Mouse (Mus musculus) T-helper 17 cell (primary cell): Measurements from ENCODE around the gene Prr12.

Experiments used
- in situ Hi-C, 2 experiments: fragments of 300-600 bp; cut with MboI, MseI; formaldehyde crosslinking; loops; 1 replicate in 1 of 2; 2 replicates in 1 of 2; pipeline ENCODE4 v1.15.1; 2025; ENCODE audit warnings: high pct_unique_total_duplicates in 2 of 2

The Prr12 gene

DNA sequence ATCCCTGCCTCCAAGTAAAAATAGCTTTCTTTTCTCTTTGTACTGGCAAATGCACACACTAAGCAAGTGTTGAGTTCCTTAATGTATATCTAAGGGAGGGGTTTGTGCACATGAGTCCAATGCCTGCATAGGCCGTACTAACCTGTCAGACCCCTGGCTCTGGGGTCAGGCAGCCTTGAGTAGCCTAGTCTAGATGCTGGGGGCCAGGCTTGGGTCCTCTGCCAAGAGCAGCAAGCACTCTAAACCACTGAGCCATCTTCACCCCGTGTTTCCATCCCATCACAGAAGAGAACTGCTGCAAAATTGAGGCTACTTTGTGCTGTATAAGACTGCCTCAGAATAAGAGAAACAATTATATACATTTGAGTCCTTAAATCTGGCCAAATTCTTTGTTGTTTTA, 25.1 kb upstream of the Prr12 start:
- in situ Hi-C loops, result no loop called here

DNA sequence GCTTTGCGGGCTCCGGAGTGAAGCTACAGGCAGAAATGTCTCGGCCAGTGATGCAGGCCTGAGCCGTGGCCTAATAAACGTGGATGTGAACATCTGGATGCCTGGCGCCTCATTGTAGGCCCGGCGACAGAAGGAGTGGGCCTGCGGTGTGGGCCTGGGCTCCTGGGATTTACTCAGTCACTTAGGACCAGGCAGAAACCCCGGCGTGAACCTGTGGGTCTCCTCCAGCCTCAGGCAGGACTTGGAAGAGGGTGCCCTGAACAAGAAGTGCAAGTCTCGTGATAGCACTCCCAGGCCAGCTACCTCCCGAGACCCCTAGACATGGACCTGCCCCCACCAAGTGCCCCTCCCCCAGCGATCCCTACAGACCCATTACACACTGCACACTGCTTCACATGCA, 24.6 kb upstream of the Prr12 start:
- in situ Hi-C loops, result no loop called here

DNA sequence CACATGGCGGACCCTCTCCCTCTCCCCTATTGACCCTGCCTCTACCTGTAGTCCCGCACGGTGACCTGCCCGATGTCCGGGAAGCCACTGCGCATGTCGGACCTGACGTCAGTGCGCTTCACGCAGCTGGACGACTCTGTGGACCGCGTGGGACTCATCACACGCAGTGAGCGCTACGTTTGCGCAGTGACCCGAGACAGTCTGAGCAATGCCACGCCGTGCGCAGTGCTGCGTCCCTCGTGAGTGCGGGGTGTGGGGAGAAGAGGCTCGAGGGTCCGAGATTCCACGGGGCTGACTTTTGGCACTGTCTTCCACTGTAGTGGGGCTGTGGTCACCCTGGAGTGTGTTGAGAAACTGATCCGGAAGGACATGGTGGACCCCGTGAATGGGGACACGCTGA, 23.8 kb upstream of the Prr12 start:
- in situ Hi-C loops, result no loop called here

DNA sequence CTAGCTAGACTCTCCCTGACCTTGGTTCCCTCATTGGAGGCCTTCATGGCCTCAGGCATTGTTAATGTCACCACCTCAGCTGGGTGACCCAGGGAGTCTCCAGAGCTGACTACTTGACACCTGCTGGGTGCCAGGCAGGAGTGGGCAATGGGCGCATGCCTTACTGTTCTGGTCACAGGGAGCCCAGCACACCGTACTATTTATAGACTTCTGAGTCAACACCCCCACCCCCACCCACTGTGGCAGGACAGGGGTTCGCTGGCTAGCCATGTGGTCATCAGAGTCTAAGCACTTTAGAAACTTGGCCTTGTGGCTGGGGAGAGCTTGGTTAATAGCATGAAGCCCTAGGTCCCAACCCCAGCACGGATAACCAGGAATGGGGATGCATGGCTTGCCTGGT, 22.7 kb upstream of the Prr12 start:
- in situ Hi-C loops, result no loop called here

DNA sequence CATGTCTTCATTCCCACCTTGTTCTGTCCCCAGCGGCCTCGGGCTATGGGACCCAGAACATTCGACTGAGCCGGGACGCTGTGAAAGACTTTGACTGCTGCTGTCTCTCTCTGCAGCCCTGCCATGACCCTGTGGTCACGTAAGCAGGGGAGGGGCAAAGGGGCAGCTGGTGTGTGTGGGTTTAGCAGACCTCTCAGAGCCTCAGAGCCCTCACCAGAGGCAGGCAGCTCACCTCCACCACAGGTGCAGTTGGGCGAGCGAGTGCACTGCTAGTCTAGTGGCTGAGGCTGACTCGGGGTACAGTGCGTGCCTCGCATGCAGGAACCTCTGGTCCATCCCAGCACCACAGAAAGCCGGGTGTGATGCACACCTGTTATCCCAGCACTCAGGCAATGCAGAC, 21.3 kb upstream of the Prr12 start:
- in situ Hi-C loops, result no loop called here

DNA sequence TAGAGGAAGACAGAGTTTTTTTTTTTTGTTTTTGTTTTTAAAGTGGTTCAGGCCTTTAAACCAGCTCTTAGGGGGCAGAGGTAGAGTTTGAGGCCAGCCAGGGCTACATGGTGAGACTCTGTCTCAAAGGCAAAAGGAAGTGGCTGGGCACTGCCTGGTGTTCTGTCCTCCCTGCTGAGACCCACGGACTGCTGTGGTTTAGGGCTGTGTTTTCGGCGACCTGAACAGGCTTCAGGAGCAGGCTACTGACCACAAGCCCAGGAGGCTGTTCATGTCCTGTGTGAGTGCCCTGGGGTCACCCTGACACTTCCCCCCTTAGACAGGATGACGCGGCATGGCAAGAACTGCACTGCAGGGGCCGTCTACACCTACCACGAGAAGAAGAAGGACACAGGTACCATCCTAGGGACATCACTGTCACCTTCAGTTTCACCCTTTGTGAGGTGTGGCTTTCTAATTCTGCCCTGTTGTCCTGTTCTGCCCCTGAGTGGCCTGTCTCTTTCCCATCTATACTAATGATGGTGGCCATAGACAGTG, 20.6 kb upstream of the Prr12 start:
- in situ Hi-C loops, result no loop called here

DNA sequence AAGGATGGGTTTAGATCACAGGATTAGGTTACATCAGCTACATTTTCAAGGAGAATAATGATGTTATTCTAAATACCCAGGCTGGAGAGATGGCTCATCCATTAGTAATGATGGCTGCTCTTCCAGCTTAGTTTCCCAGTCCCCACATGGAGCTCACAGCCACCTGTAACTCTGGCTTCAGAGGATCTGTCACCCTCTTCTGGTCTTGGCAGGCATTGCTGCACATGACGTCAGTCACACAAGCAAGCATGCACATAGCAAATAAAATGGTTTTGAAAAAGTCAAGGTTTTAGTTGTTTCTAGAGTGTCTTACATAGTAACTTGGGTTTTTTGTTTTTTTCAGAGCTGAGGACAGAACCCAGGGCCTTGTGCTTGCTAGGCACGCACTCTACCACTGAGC, 19.5 kb upstream of the Prr12 start:
- in situ Hi-C loops, result no loop called here

DNA sequence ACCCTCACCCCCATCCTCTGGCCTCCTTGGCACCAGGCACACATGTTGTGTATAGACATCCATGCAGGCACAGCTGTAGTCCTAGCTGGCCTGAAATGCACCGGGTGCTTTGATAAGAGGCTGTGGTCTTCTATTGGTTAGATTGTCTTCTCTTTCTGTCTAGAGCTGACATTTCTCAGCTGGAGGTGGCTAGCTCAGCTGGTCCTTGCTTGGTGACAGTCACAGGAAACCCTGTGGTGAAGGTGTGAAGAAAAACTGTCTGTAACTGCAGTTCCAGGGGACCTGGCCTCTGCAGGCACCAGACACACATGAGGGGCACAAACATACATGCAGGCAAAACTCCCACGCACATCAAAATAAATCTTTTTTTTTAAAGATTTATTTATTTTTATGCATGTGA, 17.0 kb upstream of the Prr12 start:
- in situ Hi-C loops, result loop anchor here in 1 of 2 experiments (5.0 kb wide), 1 partner anchor 47 kb away; no protein-coding TSS in a partner anchor

DNA sequence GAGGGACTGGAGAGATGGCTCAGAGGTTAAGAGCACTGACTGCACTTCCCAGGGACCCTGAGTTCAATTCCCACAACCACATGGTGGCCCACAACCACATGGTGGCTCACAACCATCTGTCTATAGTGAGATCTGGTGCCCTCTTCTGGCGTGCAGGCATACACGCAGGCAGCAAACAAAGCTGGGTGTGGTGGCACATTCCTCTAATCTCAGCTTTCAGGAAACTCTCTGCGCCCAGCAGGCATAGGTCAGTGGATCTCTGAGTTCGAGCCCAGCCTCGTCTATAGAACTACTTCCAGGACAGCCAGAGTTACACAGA, 15.3 kb upstream of the Prr12 start:
- in situ Hi-C loops, result loop anchor here in 1 of 2 experiments (5.0 kb wide), 1 partner anchor 46 kb away; no protein-coding TSS in a partner anchor

DNA sequence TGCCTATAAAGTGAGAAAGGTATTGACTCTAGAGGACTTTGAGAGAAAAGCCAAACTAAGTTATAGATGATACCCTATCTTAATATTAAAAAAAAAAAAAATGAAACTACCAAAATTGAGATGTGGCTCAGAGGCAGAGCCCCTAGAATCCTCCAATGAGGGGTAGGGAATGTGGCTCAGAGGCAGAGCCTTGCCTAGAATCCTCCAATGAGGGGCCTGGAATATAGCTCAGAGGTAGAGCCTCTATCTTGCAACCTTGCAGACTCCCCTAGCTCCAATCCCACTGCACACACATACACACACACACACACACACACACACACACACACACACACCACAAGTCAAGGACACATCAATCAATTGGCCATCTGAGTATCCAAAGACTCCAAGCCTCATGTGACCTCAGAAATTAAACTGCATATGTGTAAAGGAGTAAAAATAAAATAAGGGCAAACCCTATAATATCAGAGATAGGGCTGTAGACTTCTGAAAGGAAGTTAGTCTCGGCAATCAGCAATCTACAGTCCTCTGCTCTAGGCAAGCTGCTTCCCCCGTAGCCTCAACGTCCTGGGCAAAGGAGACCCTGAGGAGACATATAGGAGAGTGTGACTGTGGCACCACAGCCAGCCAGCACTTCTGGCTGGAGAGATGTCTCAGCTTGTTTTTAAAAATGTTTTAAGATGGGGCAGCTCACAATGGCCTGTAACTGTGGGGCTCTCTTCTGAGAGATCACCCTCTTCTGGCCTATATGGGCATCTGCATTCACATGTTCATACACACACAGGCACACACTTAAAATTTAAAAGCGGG, 14.7 kb upstream of the Prr12 start:
- in situ Hi-C loops, result loop anchor here in 1 of 2 experiments (5.0 kb wide), 1 partner anchor 45 kb away; no protein-coding TSS in a partner anchor

DNA sequence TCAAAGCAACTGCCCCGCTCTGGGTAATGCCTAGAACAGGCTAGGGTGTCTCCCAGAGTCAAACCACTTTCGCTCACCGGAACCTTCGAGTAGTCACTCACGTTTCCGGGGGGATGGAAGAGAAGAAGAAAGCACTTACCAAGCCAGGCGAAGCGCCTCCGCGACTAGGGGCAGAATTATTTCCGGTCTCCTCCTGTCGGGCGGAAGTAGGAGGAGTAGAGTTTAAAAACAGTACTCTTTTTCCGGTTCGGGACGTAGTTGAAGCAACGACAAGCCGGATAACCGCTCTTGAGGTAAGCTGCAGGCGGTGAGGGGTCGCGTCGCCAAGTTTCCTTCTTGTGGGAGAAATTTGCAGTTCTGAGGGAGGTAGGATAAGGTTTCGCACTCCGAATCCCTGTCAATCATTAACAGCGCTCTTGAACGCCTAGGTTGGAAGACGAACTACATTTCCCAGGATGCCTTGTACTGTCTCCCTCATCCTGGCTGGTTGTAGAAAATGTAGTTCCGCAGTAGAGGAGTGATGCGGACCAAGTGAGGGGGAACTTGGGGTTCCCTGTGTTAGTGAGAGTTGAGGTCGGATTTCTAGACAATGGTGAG, 9.7 kb upstream of the Prr12 start, which contains the start of the genes Nosip and Prrg2:
TSS of gene Nosip (plus strand) at position 191 of the 597 bp plus-strand sequence.
TSS of gene Prrg2 (minus strand) at position 439 of the 597 bp plus-strand sequence.
- in situ Hi-C loops, result loop anchor here in 1 of 2 experiments (5.0 kb wide), 1 partner anchor 35 kb away; no protein-coding TSS in a partner anchor

DNA sequence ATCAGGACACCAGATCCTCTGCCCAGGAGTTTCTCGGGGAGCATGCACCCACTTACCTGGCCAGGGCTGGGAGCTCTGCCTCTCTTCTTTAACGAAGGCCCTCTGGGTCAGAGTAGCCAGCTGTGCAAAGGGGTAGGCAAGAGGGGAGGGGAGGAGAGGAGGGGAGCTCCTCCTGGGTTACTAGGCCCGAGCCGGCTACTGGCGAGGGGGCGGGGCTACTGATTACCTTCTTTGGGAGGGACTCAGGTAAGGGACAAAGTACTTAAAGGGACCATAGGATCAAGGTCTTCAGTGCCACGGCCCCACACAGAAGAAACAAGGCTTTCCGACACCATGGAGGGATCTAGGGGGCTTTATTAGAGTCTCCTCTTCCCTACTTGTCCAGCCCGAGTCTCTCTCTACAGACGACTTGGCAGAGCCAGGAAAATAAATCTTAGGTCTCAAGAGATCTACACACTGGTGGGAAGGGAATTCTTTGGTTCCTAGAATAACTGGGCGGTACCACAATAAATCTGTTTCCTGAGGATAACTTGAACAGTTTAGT, 8.9 kb upstream of the Prr12 start:
- in situ Hi-C loops, result loop anchor here in 1 of 2 experiments (5.0 kb wide), 1 partner anchor 34 kb away; no protein-coding TSS in a partner anchor

DNA sequence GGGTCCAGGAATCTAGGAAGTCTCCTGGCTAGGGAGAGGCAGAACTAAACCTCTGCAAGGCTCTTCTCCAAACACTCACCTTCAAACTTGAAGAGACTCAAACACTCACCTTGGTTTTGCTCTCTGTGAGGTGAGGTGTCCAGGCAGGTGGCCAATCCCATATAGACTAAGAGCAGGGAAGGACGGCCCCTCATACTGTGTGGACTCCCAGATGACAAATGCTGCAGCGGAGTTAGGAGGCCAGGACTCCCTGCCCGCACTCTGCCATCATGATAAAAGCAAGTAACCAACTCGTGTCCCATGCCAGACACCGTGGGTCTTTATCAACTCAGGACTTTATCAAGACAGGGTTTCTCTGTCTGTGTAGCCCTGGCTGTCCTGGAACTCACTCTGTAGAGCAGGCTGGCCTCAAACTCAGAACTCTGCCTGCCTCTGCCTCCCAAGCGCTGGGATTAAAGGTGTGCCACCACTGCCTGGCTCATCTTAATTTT, 8.0 kb upstream of the Prr12 start:
- in situ Hi-C loops, result loop anchor here in 1 of 2 experiments (5.0 kb wide), 1 partner anchor 33 kb away; no protein-coding TSS in a partner anchor

DNA sequence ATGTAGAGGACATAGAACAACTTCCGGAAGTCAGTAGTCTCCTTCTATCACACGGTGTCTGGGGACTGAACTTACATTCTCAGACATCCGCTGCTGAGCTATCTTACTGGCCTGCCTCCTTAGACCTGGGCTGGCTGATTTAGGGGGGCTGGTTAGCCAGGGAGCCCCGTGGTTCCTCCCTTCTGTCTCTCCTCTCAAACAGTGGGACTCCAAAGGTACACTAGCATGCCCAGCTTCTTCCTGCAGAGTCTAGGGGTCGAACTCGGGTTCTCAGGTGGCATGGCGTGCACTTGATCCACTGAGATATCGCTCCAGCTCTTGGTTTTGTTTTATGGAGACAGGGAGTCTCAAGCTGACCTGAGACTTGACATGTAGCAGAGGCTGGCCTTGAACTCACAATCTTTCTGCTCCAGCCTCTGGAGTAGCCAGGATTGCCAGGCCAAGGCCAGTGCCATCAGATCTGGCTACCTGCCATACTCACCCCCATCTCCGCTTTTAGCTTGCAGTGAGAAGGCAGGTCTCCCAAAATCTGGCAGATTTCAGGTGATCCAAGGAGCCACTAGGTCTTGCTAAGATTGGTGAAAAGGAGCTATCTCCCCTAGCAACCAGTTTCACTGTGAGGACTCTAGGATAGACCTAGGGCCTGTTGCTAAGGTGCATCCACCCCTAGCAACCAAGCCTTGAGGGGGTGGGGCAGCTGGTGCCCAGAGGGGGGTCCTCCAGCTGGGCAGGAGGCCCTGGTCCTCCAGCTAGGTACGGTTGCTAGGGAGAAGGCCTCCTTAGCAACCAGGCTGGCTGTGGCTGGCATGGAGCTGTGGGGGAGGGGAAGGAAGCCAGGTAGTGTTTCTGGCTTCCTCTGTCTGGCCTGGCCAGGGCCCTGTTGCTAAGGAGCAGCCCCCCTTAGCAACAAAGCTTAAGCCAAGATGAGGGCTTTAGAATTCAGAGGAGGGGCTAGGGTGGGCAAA, 6.2 kb upstream of the Prr12 start:
- in situ Hi-C loops, result no loop called here

DNA sequence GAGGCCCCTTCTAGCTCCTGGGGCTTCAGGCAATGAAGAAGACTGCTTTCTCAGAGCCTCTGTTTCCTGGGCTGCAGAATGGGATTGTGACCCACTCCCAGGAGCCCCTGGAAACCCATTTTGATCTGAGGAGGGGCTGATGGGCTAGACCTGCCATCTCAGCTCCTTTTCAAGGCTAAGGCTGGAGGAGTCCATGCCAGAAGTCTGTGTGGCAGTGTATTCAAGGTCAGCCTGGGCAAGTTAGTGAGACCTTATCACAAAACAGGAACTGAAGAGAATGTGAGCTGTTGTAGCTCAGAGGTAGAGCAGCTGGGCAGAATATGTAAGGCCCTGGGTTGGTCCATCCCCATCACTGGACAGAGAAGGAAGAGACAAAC, 4.3 kb upstream of the Prr12 start:
- in situ Hi-C loops, result no loop called here

DNA sequence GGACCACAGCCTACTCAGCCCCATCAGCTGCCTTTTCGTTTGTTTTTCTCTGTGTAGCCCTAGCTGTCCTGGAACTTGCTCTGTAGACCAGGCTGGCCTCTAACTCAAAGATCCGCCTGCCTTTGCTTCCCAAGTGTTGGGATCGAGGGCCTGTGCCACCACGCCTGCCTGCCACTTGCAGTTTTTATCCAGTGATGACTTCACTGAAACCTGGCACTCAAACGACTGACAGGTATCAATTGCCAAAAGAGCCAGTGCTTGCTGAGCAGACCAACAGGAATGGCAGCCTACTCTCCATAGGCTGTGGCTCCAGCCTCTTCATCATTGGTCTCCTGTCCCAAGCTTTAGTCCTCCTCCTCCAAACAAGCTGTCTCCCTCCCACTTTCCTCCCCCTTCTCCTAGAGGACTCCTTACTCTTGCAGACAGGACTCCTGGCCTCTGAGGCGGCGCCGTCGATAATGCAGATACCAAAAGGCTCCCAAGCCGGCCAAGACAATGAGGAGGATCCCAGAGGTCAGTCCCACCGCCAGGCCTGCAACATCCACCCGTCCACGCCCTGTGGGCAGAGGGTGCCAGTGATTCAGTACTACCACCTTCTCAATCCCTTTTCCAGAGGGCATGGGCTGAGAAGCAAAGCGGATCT, 3.8 kb upstream of the Prr12 start:
- in situ Hi-C loops, result no loop called here

DNA sequence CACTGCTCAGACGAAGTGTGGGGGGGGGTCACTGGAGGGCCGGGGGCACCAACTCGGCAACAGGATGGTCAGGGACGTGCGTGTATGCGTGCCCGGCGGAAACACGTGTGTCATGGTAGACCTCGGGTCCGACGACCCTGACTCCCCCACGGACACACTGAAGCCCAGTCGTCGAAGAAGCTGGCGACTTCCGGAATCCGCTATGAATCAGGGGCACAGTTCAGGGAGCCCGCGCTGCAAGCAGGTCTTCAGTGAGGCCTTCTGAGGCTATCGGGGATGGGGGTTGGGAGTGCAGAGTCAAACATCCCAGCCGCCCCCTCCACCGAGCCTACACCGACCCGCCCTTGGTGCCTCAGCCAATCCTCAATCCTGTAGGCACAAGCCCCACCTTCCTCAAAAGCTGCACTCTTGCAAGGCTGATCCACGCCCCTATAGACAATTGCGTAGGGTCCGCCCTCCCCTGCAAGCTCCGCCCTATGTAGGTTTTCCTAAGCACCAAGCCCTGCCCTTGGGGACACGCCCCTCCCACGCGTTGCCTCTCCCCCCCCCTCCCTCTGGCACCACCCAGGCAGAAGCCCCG, 1.3 kb upstream of the Prr12 start:
- in situ Hi-C loops, result no loop called here

DNA sequence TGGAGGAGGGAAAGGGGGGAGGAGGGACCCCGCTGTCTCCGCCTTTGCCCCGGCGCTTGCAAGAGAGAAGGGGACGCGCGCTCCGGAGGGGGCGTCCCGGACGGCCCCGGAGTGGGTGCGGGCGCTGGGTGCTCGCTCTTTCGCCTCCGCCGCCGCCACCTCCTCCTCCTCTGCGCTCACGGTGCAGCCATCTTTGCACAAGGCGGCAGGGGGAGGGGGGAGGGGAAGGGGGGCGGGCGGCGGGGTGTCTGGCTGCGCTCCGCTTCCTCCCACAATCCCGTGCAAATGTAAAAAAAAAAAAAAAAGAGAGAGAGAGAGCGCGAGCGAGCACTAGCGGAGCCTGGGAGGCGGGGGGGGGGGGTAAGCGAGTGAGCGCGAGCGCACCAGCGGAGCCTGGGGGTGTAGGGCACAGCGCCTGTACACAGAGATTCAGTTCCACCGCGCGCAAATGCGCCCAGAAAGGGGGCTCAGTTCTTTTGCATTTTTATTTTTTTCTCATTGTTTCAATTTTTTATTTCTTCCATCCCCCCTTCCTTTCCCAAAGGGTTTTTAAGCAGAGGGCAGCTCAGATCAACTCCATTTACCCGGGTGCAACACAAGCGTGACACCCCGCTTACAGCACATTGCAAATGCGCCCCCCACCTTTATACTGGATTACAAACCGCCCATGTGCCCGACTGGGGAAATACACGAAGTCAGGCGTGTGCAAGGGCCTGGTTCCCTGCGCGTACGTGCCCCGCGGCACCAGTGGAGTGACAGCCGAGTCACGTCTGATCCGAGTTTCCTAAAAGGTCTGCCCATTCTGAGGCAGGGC, 643 bp upstream of the Prr12 start:
- in situ Hi-C loops, result no loop called here

DNA sequence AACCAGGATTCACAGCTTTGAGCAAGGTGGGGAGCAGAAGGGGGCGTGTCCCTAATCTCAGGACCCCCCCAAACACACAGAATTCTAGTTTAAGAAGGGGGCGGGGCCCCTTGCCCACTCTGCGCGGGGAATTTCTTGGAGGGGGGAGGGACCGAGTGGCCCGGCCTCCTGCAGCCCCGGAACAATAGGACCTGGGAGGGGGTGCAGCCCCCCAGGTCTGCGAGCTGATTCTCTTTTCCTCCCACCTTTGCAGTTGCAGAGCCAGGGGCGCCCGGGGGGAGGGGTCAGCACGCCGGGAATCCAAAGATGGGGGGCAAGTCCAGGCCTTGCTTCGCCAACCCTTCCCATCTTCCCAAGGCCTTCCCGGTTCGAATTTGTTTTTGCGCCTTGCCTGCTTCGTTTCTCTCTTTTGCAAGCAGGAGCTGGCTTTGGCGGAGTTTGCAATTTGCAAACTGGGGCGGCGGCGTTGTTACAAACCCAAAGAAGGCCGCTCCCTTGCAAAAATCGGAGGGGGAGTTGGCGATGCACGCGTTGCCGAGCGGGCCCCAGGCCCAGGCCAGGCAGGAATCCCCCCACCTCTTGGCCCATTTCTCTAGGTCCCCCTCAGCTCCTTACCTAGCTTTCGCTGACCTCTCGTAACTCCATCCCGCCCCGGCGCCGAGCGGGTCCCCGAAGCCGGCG, 360 bp downstream of the Prr12 start:
- in situ Hi-C loops, result no loop called here
